Mouse (Mus musculus) CD4-positive, CD25-positive, alpha-beta regulatory T cell, adult 2 months (primary cell): ENCODE measurements around the gene Zdhhc21.

Experiments used
- DNase-seq: peaks from one replicate; pipeline ENCODE4 v3.0.0-alpha.2; 2012; ENCODE audit warnings: low read depth, low spot score

The Zdhhc21 gene

GRCm38 (mm10) chr4:82859131-82860125 is at the start of gene Zdhhc21:
Gene Zdhhc21, minus strand, starts transcription at chr4:82859958.
- DNase-seq, result peak; percentile 81

DNA sequence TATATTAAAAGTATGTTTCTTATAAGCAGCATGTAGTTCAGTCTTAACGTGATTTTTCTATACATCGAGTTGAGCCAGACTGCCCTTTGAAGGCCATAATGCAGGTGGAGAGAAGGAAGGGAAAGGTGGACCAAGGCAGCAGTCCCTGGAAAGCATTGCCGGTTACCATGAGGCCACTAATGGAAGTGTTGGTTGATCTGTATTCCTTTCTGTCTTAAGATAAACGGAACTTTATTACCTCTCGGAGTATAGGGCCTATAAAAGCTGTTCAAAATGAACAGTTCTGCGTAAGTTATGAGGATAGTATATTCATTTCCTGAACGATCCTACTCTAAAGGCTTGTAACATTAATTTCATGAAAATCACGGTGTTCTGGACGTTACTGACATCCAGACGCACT is 35.5 kb upstream of the Zdhhc21 start:
- no peak for DNase-seq

GRCm38 (mm10) chr4:82892247-82892646 is 32.5 kb upstream of the Zdhhc21 start:
- DNase-seq, result no peak

- no peak for DNase-seq
Measured at GRCm38 (mm10) chr4:82891566-82891965, 31.8 kb upstream of the Zdhhc21 start.

- DNase-seq, result no peak
Measured at GRCm38 (mm10) chr4:82891049-82891448, 31.3 kb upstream of the Zdhhc21 start.

- no peak for DNase-seq
Measured at GRCm38 (mm10) chr4:82890585-82890984, 30.8 kb upstream of the Zdhhc21 start.

- DNase-seq, result no peak
Measured at GRCm38 (mm10) chr4:82886148-82886547, 26.4 kb upstream of the Zdhhc21 start.

DNA sequence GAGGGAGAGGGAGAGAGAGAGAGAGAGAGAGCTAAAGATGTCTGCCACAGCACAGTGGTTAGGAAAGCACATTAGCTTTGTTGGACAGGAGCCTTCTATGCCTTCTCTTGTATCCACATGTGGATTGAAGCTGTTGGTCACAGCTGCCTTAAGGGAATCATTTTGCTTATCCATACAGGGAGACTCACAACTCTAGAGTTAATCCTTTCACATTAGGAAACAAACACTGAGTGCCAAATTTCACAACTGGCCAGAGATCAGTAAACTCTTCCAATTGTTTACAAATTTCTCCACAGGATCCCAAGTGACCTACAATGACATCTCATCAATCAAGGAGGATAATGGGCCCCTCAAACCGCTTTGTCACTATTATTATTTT is 25.8 kb upstream of the Zdhhc21 start:
- no peak for DNase-seq

DNA sequence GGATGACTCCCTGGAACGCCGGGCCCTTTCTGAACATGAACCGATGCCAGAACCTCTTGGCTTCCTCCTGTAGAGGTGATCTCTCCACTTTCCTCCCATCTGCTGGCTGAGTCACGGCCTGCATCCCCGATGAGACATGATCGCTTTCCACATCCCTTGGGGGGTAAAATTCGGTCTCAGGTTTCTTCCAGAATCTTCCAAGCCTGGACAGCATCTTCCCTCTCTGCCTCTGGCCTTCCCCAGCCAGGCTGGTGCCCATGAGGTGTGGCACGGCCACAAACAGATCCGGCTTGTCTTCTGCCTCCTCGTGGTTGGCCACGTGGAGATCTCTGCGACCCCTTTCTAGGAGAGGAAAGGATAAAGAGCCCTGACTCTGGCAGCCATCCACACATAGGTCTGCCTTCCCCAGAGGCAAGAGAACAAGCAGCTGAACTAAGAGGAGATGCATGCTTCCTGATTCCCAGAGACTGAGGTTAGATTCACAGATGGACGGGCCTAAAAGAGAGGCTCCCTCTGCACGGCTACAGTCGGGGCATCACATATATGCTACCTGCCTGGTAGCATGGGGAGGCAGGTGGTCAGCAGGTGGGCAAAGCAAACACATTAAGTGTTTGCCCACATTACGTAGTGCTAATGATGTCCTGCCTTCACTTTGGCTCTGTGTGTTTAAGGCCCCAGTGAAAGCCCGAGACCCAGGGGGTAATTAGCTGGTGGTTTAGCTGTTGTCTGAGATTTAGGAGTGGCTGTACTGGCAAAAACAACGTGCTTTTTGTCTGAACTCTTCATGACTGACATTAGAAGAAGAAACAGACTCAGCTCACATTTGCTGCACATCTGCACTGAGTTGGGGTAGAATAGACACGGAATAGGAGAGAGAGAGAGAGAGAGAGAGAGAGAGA is 25.1 kb upstream of the Zdhhc21 start, which contains the start of gene Cer1:
TSS of gene Cer1 (minus strand) at position 513 of the 899 bp plus-strand sequence.
- no peak for DNase-seq

- DNase-seq, result peak; percentile 8
Measured at GRCm38 (mm10) chr4:82882500-82882899, 22.7 kb upstream of the Zdhhc21 start.

GRCm38 (mm10) chr4:82881366-82881765 is 21.6 kb upstream of the Zdhhc21 start:
- DNase-seq, result no peak

DNA sequence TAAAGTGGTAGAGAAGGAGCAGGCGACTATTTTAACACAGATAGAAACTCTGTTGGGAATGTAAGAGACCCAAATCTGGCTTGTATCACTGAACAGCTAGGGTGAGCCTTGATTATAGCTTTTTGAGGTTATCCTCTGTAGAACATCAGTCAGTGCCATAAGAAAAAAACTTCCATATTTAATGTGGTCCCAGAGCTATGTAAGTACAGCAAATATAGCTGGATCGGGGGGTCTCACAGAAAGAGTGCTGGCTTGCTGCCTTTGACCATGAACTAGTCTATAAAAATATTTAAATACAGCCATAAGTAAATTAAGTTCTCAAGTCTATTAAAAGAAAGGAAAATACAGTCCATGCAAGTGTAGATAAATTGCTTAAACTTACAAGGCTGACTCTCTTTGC is 20.5 kb upstream of the Zdhhc21 start:
- DNase-seq, result no peak

GRCm38 (mm10) chr4:82879152-82879551 is 19.4 kb upstream of the Zdhhc21 start:
- DNase-seq, result no peak

DNA sequence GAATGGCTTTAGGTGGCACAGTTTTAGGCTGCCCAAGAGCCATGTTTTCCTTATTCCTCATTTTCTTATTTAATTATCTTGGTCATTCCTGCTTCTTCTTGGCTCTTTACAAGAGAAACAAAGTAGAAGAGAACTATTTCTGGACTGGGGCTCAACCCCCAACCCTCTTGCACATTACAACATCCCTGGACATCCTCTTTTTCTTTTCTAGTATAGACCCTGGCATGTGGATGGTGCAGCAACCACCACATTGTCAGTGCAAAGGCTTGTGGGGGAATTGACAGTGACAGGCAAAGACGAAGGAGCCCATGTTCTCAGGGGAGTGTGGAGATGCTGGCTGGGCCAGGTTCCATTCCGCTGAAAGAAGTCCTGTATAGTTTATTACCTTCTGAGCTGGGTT is 16.9 kb upstream of the Zdhhc21 start:
- DNase-seq, result no peak

GRCm38 (mm10) chr4:82875532-82875931 is 15.8 kb upstream of the Zdhhc21 start:
- DNase-seq, result no peak

GRCm38 (mm10) chr4:82874791-82875190 is 15.0 kb upstream of the Zdhhc21 start:
- no peak for DNase-seq

DNA sequence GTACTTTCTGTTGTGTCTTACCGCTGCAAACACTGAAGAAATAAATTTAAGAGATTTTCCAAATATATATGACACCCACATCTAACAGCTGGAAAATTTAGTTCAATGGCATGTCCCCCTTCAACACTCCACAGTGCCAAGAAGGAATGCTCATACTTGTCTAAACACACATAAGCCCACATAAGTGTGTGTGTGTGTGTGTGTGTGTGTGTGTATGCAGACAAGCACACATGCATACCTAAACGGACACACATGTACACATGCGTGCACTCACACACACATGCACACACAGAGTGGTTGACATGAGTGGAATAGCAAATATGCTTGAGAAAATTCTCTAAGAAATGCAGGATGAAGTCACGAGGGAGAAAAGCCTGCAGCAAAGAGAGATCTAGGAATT is 12.8 kb upstream of the Zdhhc21 start:
- DNase-seq, result no peak

DNA sequence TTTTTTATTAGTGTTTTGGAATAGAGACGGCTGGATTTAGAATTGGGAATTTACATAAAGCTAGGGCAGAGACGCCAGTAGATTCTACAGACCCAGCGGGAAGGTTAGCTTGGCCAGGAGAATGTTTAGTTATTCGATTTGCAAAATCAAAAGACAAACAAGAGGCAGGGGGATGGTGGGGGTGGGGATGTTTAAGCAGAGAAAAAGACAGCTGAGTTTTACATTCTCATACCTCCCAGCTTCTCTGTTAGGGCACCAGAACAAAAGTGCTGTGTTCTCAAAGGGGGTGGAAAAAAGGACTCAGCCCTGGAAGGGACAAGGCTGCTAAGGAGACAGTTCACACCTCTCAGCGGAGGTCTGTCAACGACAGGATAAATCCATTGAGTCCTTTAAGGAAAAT is 12.4 kb upstream of the Zdhhc21 start:
- DNase-seq, result no peak

- no peak for DNase-seq
Measured at GRCm38 (mm10) chr4:82870931-82871330, 11.2 kb upstream of the Zdhhc21 start.

- no peak for DNase-seq
Measured at GRCm38 (mm10) chr4:82867731-82868445, 8.1 kb upstream of the Zdhhc21 start.

- no peak for DNase-seq
Measured at GRCm38 (mm10) chr4:82867111-82867510, 7.4 kb upstream of the Zdhhc21 start.
